Mouse (Mus musculus) limb, embryonic 14.5 days (tissue): Measurements from ENCODE around the gene Lrmda. TPM values are rescaled to one million over a fixed set of nuclear protein-coding genes. Genes with fewer than 3 reads are reported as not detected.

ENCODE experiments used
- ATAC-seq: fragments of 200-750 bp; cut with Nextera tagmentation; 2 replicates; pipeline ENCODE4 v1.8.0; 2017; ENCODE audit warnings: low read depth, moderate number of reproducible peaks, moderate TSS enrichment; ENCODE audit not compliant: low FRiP score
- DNase-seq: peaks from one replicate; pipeline ENCODE4 v3.0.0-alpha.2; 2015; ENCODE audit warnings: low spot score
- H3K27ac ChIP-seq: fragments of 300-500 bp; sonication (generic); replicated peaks from 2 replicates; pipeline ENCODE4 v1.5.1; 2014; ENCODE audit warnings: low read depth, mild to moderate bottlenecking, low read length, moderate library complexity, mixed read lengths
- H3K27me3 ChIP-seq: fragments of 300-500 bp; sonication (generic); 2 replicates; pipeline ENCODE4 v1.6.1; 2014; ENCODE audit warnings: low read length, mixed read lengths; ENCODE audit not compliant: control insufficient read depth, insufficient read depth
- H3K36me3 ChIP-seq: fragments of 300-500 bp; sonication (generic); 2 replicates; pipeline ENCODE4 v1.6.1; 2014; ENCODE audit warnings: mild to moderate bottlenecking, low read length, moderate library complexity, mixed read lengths; ENCODE audit not compliant: control insufficient read depth, insufficient read depth
- H3K4me1 ChIP-seq: fragments of 300-500 bp; sonication (generic); 2 replicates; pipeline ENCODE4 v1.6.1; 2014; ENCODE audit warnings: antibody characterized with exemption, low read length, mixed read lengths; ENCODE audit not compliant: control insufficient read depth, insufficient read depth
- H3K4me2 ChIP-seq: fragments of 300-500 bp; sonication (generic); replicated peaks from 2 replicates; pipeline ENCODE4 v1.6.1; 2014; ENCODE audit warnings: low read depth, mild to moderate bottlenecking, low read length, moderate library complexity; ENCODE audit not compliant: severe bottlenecking
- H3K4me3 ChIP-seq: fragments of 300-500 bp; sonication (generic); replicated peaks from 2 replicates; pipeline ENCODE4 v1.5.1; 2014; ENCODE audit warnings: low read length
- H3K9ac ChIP-seq: fragments of 300-500 bp; sonication (generic); 2 replicates; pipeline ENCODE4 v1.6.1; 2014; ENCODE audit warnings: mild to moderate bottlenecking, low read depth, low read length, moderate library complexity; ENCODE audit not compliant: severe bottlenecking
- H3K9me3 ChIP-seq: fragments of 300-500 bp; sonication (generic); 2 replicates; pipeline ENCODE4 v1.6.1; 2016; ENCODE audit warnings: low read length; ENCODE audit not compliant: control insufficient read depth
- POLR2A ChIP-seq: fragments of 200-500 bp; IDR thresholded peaks from 2 replicates; pipeline ENCODE4 v1.8.0; 2012; ENCODE audit warnings: inconsistent platforms, mild to moderate bottlenecking, moderate library complexity, borderline replicate concordance; ENCODE audit not compliant: insufficient read depth, insufficient read length; ENCODE audit errors: extremely low read depth
- WGBS: fragments of 180-500 bp; shearing (Covaris S2); extraction: QIAGEN DNeasy Blood & Tissue Kit; methylation state at CpG from one replicate; pipeline ENCODE4 v1.1.7; 2014; 5-methylcytosine and 5-hydroxymethylcytosine counted together
- polyA plus RNA-seq, 2 experiments: library from polyadenylated mRNA; depleted of rRNA in 1 of 2; stranded (reverse) in 1 of 2; unstranded in 1 of 2; fragments of >200 nt; fragmentation: Nextera tagmentation in 1 of 2; extraction: Ambion mirVana in 1 of 2; gene quantifications; 2 replicates each; pipeline versions ENCODE4 v1.2.1 to v1.2.3; 2012 to 2014

Gene Lrmda
- polyA plus RNA-seq, 2 experiments, result 0.08 to 0.72 TPM

GRCm38 (mm10) chr14:23045322-23045721 lies 1025.8 kb downstream of the Lrmda start:
- H3K9me3 ChIP-seq, result no peaks in the 10 kb centered on the region
- H3K4me1 ChIP-seq, result peaks cover 10% of the 10 kb centered on the region
- no peak overlapping the region for H3K27ac ChIP-seq
- no peak for ATAC-seq
- no peak overlapping the region for H3K9ac ChIP-seq
- no peaks in the 10 kb centered on the region for H3K36me3 ChIP-seq
- H3K27me3 ChIP-seq, result no peaks in the 10 kb centered on the region
- DNase-seq, result no peak
- H3K4me2 ChIP-seq, result no peak overlapping the region
- 40% methylated on average over 1 of the region's 1 CpGs for WGBS
- no peak overlapping the region for H3K4me3 ChIP-seq
- no peak for TF ChIP-seq POLR2A

GRCm38 (mm10) chr14:23046330-23046729 lies 1026.8 kb downstream of the Lrmda start:
- no peak for TF ChIP-seq POLR2A
- Histone ChIP-seq H3K4me1 (peaks cover 11% of the 10 kb centered on the region), H3K27me3 (no peaks in the 10 kb centered on the region), H3K27ac (no peak overlapping the region), H3K9me3 (no peaks in the 10 kb centered on the region), H3K4me2 (no peak overlapping the region), H3K4me3 (no peak overlapping the region), H3K9ac (no peak overlapping the region), H3K36me3 (no peaks in the 10 kb centered on the region)
- no peak for ATAC-seq
- 13% methylated on average over 4 of the region's 4 CpGs for WGBS
- DNase-seq, result peak; percentile 78

- peaks cover 3% of the 10 kb centered on the region for H3K4me1 ChIP-seq
- no peak for TF ChIP-seq POLR2A
- no peak for DNase-seq
- no peak overlapping the region for H3K9ac ChIP-seq
- ATAC-seq, result no peak
- no peak overlapping the region for H3K27ac ChIP-seq
- no peaks in the 10 kb centered on the region for H3K9me3 ChIP-seq
- no peaks in the 10 kb centered on the region for H3K36me3 ChIP-seq
- no peaks in the 10 kb centered on the region for H3K27me3 ChIP-seq
- H3K4me2 ChIP-seq, result no peak overlapping the region
- no peak overlapping the region for H3K4me3 ChIP-seq
- 29% methylated on average over 7 of the region's 7 CpGs for WGBS
These were observed 1031.9 kb downstream of the Lrmda start for GRCm38 (mm10) chr14:23051441-23051840.

DNA sequence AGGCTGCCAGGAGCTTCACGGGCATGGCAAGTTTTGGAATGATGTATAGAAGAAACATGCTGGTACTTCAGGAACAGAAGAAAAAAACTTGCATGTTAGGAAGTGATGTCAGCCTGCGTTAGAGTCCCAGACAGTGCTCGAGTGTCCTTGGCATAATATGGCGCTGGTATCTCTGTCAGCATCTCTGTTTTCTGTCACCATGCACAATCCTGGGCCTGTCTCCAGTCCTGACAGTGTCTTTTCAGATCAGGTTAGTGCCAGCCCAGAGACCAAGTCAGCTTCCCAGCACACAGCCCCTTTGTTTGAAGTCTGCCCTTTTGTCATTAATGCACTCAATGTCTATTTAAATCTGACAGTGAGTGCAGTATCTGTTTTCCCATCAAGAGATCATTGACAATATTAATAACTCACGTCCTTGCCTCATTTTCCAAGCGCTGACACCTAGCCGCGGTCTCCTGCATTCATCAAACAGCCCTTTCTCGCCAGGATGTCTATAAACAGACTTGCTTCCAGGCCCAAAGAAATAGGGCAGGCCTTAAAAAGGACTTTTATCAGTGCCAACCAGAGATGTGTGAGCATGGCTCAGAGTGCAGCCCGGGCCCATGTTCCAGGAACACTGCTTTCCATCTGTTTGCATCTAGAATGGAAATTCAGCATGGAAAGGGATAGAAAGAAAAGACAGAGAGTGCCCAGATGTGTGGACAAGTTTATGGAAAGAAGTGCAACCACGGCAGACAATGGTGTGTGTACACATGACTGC lies 1033.5 kb downstream of the Lrmda start:
- no peak overlapping the region for H3K4me3 ChIP-seq
- no peak overlapping the region for H3K9ac ChIP-seq
- no peaks in the 10 kb centered on the region for H3K27me3 ChIP-seq
- DNase-seq (no peak), ATAC-seq (no peak)
- peaks cover 3% of the 10 kb centered on the region for H3K4me1 ChIP-seq
- TF ChIP-seq POLR2A, result no peak
- no peak overlapping the region for H3K27ac ChIP-seq
- 69% methylated on average over 11 of the region's 11 CpGs for whole genome bisulfite sequencing
- no peaks in the 10 kb centered on the region for H3K36me3 ChIP-seq
- no peaks in the 10 kb centered on the region for H3K9me3 ChIP-seq
- H3K4me2 ChIP-seq, result no peak overlapping the region

GRCm38 (mm10) chr14:23057228-23057976 lies 1037.9 kb downstream of the Lrmda start:
- 0 out of 2 replicates have a peak, but pooled peaks cover 2% of the 10 kb centered on the region for H3K4me1 ChIP-seq
- H3K9me3 ChIP-seq, result no peaks in the 10 kb centered on the region
- no peaks in the 10 kb centered on the region for H3K36me3 ChIP-seq
- H3K4me3 ChIP-seq, result no peak overlapping the region
- H3K4me2 ChIP-seq, result no peak overlapping the region
- 71% methylated on average over 6 of the region's 6 CpGs for WGBS
- no peaks in the 10 kb centered on the region for H3K27me3 ChIP-seq
- ATAC-seq (no peak), DNase-seq (no peak)
- H3K9ac ChIP-seq, result no peak overlapping the region
- no peak for TF ChIP-seq POLR2A
- H3K27ac ChIP-seq, result no peak overlapping the region
